Mouse (Mus musculus) G1E (cell line): ENCODE results near the gene Ptprt. TPM values are rescaled to one million over a fixed set of nuclear protein-coding genes. Genes with fewer than 3 reads are reported as not detected.

Source experiments
- ATAC-seq: 2 replicates; pipeline ENCODE4 v1.8.0; 2016; ENCODE audit warnings: mild to moderate bottlenecking; ENCODE audit not compliant: insufficient number of reproducible peaks, poor library complexity, low FRiP score, severe bottlenecking; ENCODE audit errors: extremely low read depth
- DNase-seq: peaks from one replicate; pipeline ENCODE4 v3.0.0; 2012; ENCODE audit warnings: low spot score
- H3K27me3 ChIP-seq: 2 replicates; pipeline ENCODE4 v1.6.1; 2012; ENCODE audit warnings: mild to moderate bottlenecking, low read length, inconsistent platforms; ENCODE audit not compliant: insufficient read depth
- H3K36me3 ChIP-seq: replicated peaks from 2 replicates; pipeline ENCODE3; 2012; ENCODE audit warnings: mild to moderate bottlenecking, inconsistent platforms
- H3K4me1 ChIP-seq: 2 replicates; pipeline ENCODE4 v1.6.1; 2012; ENCODE audit warnings: low read depth, low read length, inconsistent platforms, mixed read lengths; ENCODE audit not compliant: insufficient read depth
- H3K4me3 ChIP-seq: 2 replicates; pipeline ENCODE4 v1.5.1; 2012; ENCODE audit warnings: low read depth, mild to moderate bottlenecking, inconsistent platforms, low read length, moderate library complexity, mixed read lengths
- H3K9me3 ChIP-seq: replicated peaks from 2 replicates; pipeline ENCODE4 v1.6.1; 2012; ENCODE audit warnings: inconsistent platforms
- CTCF ChIP-seq: IDR thresholded peaks from 2 replicates; pipeline ENCODE4 v1.5.1; 2012; ENCODE audit warnings: low read depth, low read length, inconsistent platforms, mixed read lengths
- GATA1 ChIP-seq: IDR thresholded peaks from 2 replicates; pipeline ENCODE4 v1.6.1; 2012; ENCODE audit warnings: borderline replicate concordance, low read length, inconsistent platforms, mixed read lengths
- GATA2 ChIP-seq: IDR thresholded peaks from 2 replicates; pipeline ENCODE4 v1.6.1; 2012; ENCODE audit warnings: low read depth, low read length, inconsistent platforms, borderline replicate concordance
- POLR2AphosphoS5 ChIP-seq: IDR thresholded peaks from 2 replicates; pipeline ENCODE4 v1.6.1; 2012; ENCODE audit warnings: low read depth, low read length, inconsistent platforms; ENCODE audit not compliant: insufficient replicate concordance
- TAL1 ChIP-seq: conservative IDR thresholded peaks from 2 replicates; pipeline ENCODE4 v1.6.1; 2012; ENCODE audit warnings: low read depth, low read length, inconsistent platforms, mixed read lengths
- polyA plus RNA-seq: library from polyadenylated mRNA; stranded (reverse); fragments of >175 nt; gene quantifications from 2 replicates; pipeline ENCODE4 v1.2.3, GENCODE M21; 2012
- total RNA-seq, 2 experiments: library from RNA; stranded (forward) in 1 of 2; stranded (reverse) in 1 of 2; fragments of 200-1000 nt in 1 of 2; fragments of >200 nt in 1 of 2; fragmentation: Nextera tagmentation in 1 of 2; gene quantifications; 2 replicates each; pipeline ENCODE4 v1.2.3; 2014 to 2017

Ptprt gene
- total and polyA plus RNA-seq, 3 experiments, result 0.05 TPM; not detected in 2

GRCm38 (mm10) chr2:162637537-162637936 lies 23.4 kb downstream of the Ptprt start:
- ATAC-seq, result no peak
- Histone ChIP-seq H3K36me3 (no peaks in the 10 kb centered on the region), H3K27me3 (no peaks in the 10 kb centered on the region), H3K9me3 (peaks cover 85% of the 10 kb centered on the region), H3K4me3 (no peak overlapping the region), H3K4me1 (no peaks in the 10 kb centered on the region)
- TF ChIP-seq GATA2 (no peak), GATA1 (no peak), CTCF (no peak), TAL1 (no peak), POLR2AphosphoS5 (no peak)
- no peak for DNase-seq

GRCm38 (mm10) chr2:162636387-162637009 lies 24.4 kb downstream of the Ptprt start:
- Histone ChIP-seq H3K9me3 (peaks cover 88% of the 10 kb centered on the region), H3K4me1 (no peaks in the 10 kb centered on the region), H3K36me3 (no peaks in the 10 kb centered on the region), H3K4me3 (no peak overlapping the region), H3K27me3 (no peaks in the 10 kb centered on the region)
- TF ChIP-seq TAL1 (no peak), GATA2 (no peak)
- ATAC-seq, result no peak
- DNase-seq, result no peak

- DNase-seq (no peak), ATAC-seq (no peak)
- Histone ChIP-seq H3K36me3 (no peaks in the 10 kb centered on the region), H3K4me3 (no peak overlapping the region), H3K27me3 (no peaks in the 10 kb centered on the region), H3K4me1 (no peaks in the 10 kb centered on the region), H3K9me3 (peaks cover 83% of the 10 kb centered on the region)
- TF ChIP-seq GATA2, result no peak
- no peak for TF ChIP-seq GATA1
- TF ChIP-seq TAL1, result no peak
- no peak for TF ChIP-seq CTCF
- no peak for TF ChIP-seq POLR2AphosphoS5
These were observed 26.0 kb downstream of the Ptprt start for GRCm38 (mm10) chr2:162634901-162635300.

- TF ChIP-seq TAL1, result no peak
- no peak for TF ChIP-seq CTCF
- no peak for TF ChIP-seq GATA2
- no peak for TF ChIP-seq GATA1
- TF ChIP-seq POLR2AphosphoS5, result no peak
- Histone ChIP-seq H3K9me3 (peaks cover 57% of the 10 kb centered on the region), H3K36me3 (no peaks in the 10 kb centered on the region), H3K27me3 (no peaks in the 10 kb centered on the region), H3K4me3 (no peak overlapping the region), H3K4me1 (no peaks in the 10 kb centered on the region)
- DNase-seq, result no peak
- no peak for ATAC-seq
These were observed 34.9 kb downstream of the Ptprt start for GRCm38 (mm10) chr2:162626076-162626475.

GRCm38 (mm10) chr2:162624707-162625106 lies 36.2 kb downstream of the Ptprt start:
- H3K4me3 ChIP-seq, result no peak overlapping the region
- H3K36me3 ChIP-seq, result no peaks in the 10 kb centered on the region
- TF ChIP-seq CTCF (no peak), GATA1 (no peak), GATA2 (no peak), TAL1 (no peak), POLR2AphosphoS5 (no peak)
- DNase-seq (no peak), ATAC-seq (no peak)
- H3K9me3 ChIP-seq, result peaks cover 63% of the 10 kb centered on the region
- H3K27me3 ChIP-seq, result no peaks in the 10 kb centered on the region
- H3K4me1 ChIP-seq, result no peaks in the 10 kb centered on the region

GRCm38 (mm10) chr2:162614256-162614655 lies 46.7 kb downstream of the Ptprt start:
- Histone ChIP-seq H3K4me1 (no peaks in the 10 kb centered on the region), H3K9me3 (peaks cover 66% of the 10 kb centered on the region), H3K27me3 (no peaks in the 10 kb centered on the region), H3K36me3 (no peaks in the 10 kb centered on the region), H3K4me3 (no peak overlapping the region)
- DNase-seq, result no peak
- no peak for ATAC-seq
- TF ChIP-seq CTCF (no peak), GATA1 (no peak), POLR2AphosphoS5 (no peak), GATA2 (no peak), TAL1 (no peak)

GRCm38 (mm10) chr2:162613480-162613879 lies 47.5 kb downstream of the Ptprt start:
- no peak for DNase-seq
- ATAC-seq, result no peak
- Histone ChIP-seq H3K9me3 (peaks cover 59% of the 10 kb centered on the region), H3K27me3 (no peaks in the 10 kb centered on the region), H3K4me1 (no peaks in the 10 kb centered on the region), H3K36me3 (no peaks in the 10 kb centered on the region), H3K4me3 (no peak overlapping the region)
- TF ChIP-seq CTCF (no peak), POLR2AphosphoS5 (no peak), TAL1 (no peak), GATA1 (no peak), GATA2 (no peak)
